Mouse (Mus musculus) cerebellum, adult 18-20 months (tissue): ENCODE measurements around the gene Efcab14.

Experiments used
- DNase-seq, 2 experiments: peaks; one replicate each; pipeline ENCODE4 v3.0.0; 2021

Gene Efcab14

GRCm38 (mm10) chr4:115737551-115738041 is at the start of gene Efcab14:
Gene Efcab14 (plus strand): TSS chr4:115737744.
- DNase-seq = peak; percentile 97 to 99

GRCm38 (mm10) chr4:115701468-115701867 is 36.1 kb upstream of the Efcab14 start:
- DNase-seq = no peak

GRCm38 (mm10) chr4:115703927-115704505 is 33.5 kb upstream of the Efcab14 start:
- no peak for DNase-seq

- no peak for DNase-seq
These were observed 28.5 kb upstream of the Efcab14 start for GRCm38 (mm10) chr4:115708974-115709593.

GRCm38 (mm10) chr4:115709792-115710418 is 27.6 kb upstream of the Efcab14 start:
- DNase-seq = peak; percentile 55 to 67

GRCm38 (mm10) chr4:115728721-115729120 is 8.8 kb upstream of the Efcab14 start:
- no peak for DNase-seq

- peak; percentile 57 to 81 for DNase-seq
These were observed 5.8 kb upstream of the Efcab14 start for GRCm38 (mm10) chr4:115731588-115732222.

GRCm38 (mm10) chr4:115732223-115732818 is 5.2 kb upstream of the Efcab14 start:
- no peak for DNase-seq

- DNase-seq = no peak
These were observed 3.8 kb upstream of the Efcab14 start for GRCm38 (mm10) chr4:115733746-115734145.

GRCm38 (mm10) chr4:115734867-115735266 is 2.7 kb upstream of the Efcab14 start:
- DNase-seq = no peak

- peak; percentile 4 to 11 for DNase-seq
These were observed 989 bp downstream of the Efcab14 start for GRCm38 (mm10) chr4:115738481-115738985.

- no peak for DNase-seq
These were observed 5.1 kb downstream of the Efcab14 start for GRCm38 (mm10) chr4:115742658-115743057.

GRCm38 (mm10) chr4:115743096-115743495 is 5.6 kb downstream of the Efcab14 start:
- no peak for DNase-seq

- DNase-seq = no peak
These were observed 10.6 kb downstream of the Efcab14 start for GRCm38 (mm10) chr4:115748181-115748580.

- DNase-seq = no peak
These were observed 11.8 kb downstream of the Efcab14 start for GRCm38 (mm10) chr4:115749336-115749735.

- no peak for DNase-seq
These were observed 16.6 kb downstream of the Efcab14 start for GRCm38 (mm10) chr4:115754101-115754500.

- no peak for DNase-seq
These were observed 17.3 kb downstream of the Efcab14 start for GRCm38 (mm10) chr4:115754851-115755250.

- DNase-seq = peak in 1 of 2 experiments; percentile 12
These were observed 23.7 kb downstream of the Efcab14 start for GRCm38 (mm10) chr4:115761206-115761605.

- no peak for DNase-seq
These were observed 27.0 kb downstream of the Efcab14 start for GRCm38 (mm10) chr4:115764581-115764980.

GRCm38 (mm10) chr4:115767647-115768467 is 30.3 kb downstream of the Efcab14 start:
- DNase-seq = no peak

GRCm38 (mm10) chr4:115775056-115775455 is 37.5 kb downstream of the Efcab14 start:
- DNase-seq = no peak

GRCm38 (mm10) chr4:115777627-115778026 is 40.1 kb downstream of the Efcab14 start:
- no peak for DNase-seq
